Mouse (Mus musculus) heart, postnatal 36 days (tissue): ENCODE data around the gene Pou6f1. TPM values are rescaled to one million over a fixed set of nuclear protein-coding genes. Genes with fewer than 3 reads are reported as not detected.
"Not testable (repeated sequence)": the region's sequence is repeated elsewhere in the genome, so short reads cannot be mapped to it uniquely, and the experiment has no call there.

Source experiments
- DNase-seq, 2 experiments: peaks; one replicate each; pipeline ENCODE4 v3.0.0; 2021 to 2022
- intact Hi-C: fragments of 180-260 bp; cut with DNase I; formaldehyde crosslinking; loops from one replicate; pipeline ENCODE4 v1.15.1; 2025
- total RNA-seq, 2 experiments: library from RNA; stranded (reverse); gene quantifications; 2 replicates each; pipeline ENCODE4 v1.2.3; 2021

Pou6f1 gene
- total RNA-seq, 2 experiments from 2014 or later: 10.8 to 13.3 TPM

GRCm38 (mm10) chr15:100622164-100622563 lies 22.4 kb upstream of the Pou6f1 start:
- DNase-seq: no peak
- intact Hi-C loops: no loop called here

- intact Hi-C loops, DNase-seq: not testable (repeated sequence)
Observed at GRCm38 (mm10) chr15:100621671-100622070, 21.9 kb upstream of the Pou6f1 start.

GRCm38 (mm10) chr15:100619200-100619599 lies 19.4 kb upstream of the Pou6f1 start:
- intact Hi-C loops: loop anchor here (10.0 kb wide), 2 partner anchors 394 to 644 kb away; partner anchors contain the start of genes Atf1 and Larp4
- DNase-seq: no peak

GRCm38 (mm10) chr15:100616221-100616620 lies 16.4 kb upstream of the Pou6f1 start:
- no peak for DNase-seq
- intact Hi-C loops: loop anchor here (10.0 kb wide), 2 partner anchors 391 to 641 kb away; partner anchors contain the start of genes Atf1 and Larp4

- intact Hi-C loops: loop anchor here (10.0 kb wide), 2 partner anchors 391 to 641 kb away; partner anchors contain the start of genes Atf1 and Larp4
- peak; percentile 90 to 92 for DNase-seq
Observed at GRCm38 (mm10) chr15:100615825-100616220, 16.0 kb upstream of the Pou6f1 start.

- DNase-seq: peak; percentile 98 to 99
Observed at GRCm38 (mm10) chr15:100614996-100615824, 15.4 kb upstream of the Pou6f1 start, which contains the start of gene Dazap2. Gene Dazap2, plus strand, starts transcription at chr15:100615349.

GRCm38 (mm10) chr15:100614218-100614995 lies 14.6 kb upstream of the Pou6f1 start:
- intact Hi-C loops: loop anchor here (5.0 to 10.0 kb wide), 3 partner anchors 147 to 640 kb away; partner anchors contain the start of genes Atf1, Larp4 and Letmd1
- DNase-seq: no peak

More at GRCm38 (mm10) chr15:100614996-100615824, 15.4 kb upstream of the Pou6f1 start, which contains the start of gene Dazap2:
- intact Hi-C loops: loop anchor here (5.0 to 10.0 kb wide), 3 partner anchors 148 to 640 kb away; partner anchors contain the start of genes Atf1, Larp4 and Letmd1

- DNase-seq: peak; percentile 85 to 86
- intact Hi-C loops: loop anchor here (1.0 to 10.0 kb wide), 6 partner anchors 65 to 639 kb away; partner anchors contain the start of genes Atf1, Larp4 and Letmd1
Observed at GRCm38 (mm10) chr15:100613584-100613983, 13.8 kb upstream of the Pou6f1 start.

- intact Hi-C loops: loop anchor here (2.0 to 10.0 kb wide), 5 partner anchors 64 to 638 kb away; partner anchors contain the start of genes Atf1, Larp4 and Letmd1
- DNase-seq: no peak
Observed at GRCm38 (mm10) chr15:100612432-100612831, 12.6 kb upstream of the Pou6f1 start.

GRCm38 (mm10) chr15:100611951-100612350 lies 12.2 kb upstream of the Pou6f1 start:
- intact Hi-C loops: loop anchor here (2.0 to 10.0 kb wide), 5 partner anchors 63 to 637 kb away; partner anchors contain the start of genes Atf1, Larp4 and Letmd1
- no peak for DNase-seq

GRCm38 (mm10) chr15:100606677-100607076 lies 6.9 kb upstream of the Pou6f1 start:
- intact Hi-C loops, DNase-seq: not testable (repeated sequence)

- no peak for DNase-seq
- intact Hi-C loops: no loop called here
Observed at GRCm38 (mm10) chr15:100601669-100602068, 1.9 kb upstream of the Pou6f1 start.

GRCm38 (mm10) chr15:100600696-100601272 lies 1.0 kb upstream of the Pou6f1 start:
- intact Hi-C loops: no loop called here
- DNase-seq: no peak

GRCm38 (mm10) chr15:100600047-100600695 lies 387 bp upstream of the Pou6f1 start:
- peak in 1 of 2 experiments; percentile 68 for DNase-seq
- intact Hi-C loops: no loop called here

GRCm38 (mm10) chr15:100598883-100599275 lies 905 bp downstream of the Pou6f1 start:
- intact Hi-C loops: loop anchor here (5.0 kb wide), 1 partner anchor 47 kb away; the partner anchor contains the start of gene Tfcp2
- DNase-seq: peak; percentile 53 to 67

GRCm38 (mm10) chr15:100598287-100598882 lies 1.4 kb downstream of the Pou6f1 start:
- intact Hi-C loops: loop anchor here (5.0 kb wide), 1 partner anchor 46 kb away; the partner anchor contains the start of gene Tfcp2
- no peak for DNase-seq

- intact Hi-C loops: no loop called here
- no peak for DNase-seq
Observed at GRCm38 (mm10) chr15:100592817-100593216, 7.0 kb downstream of the Pou6f1 start.

- intact Hi-C loops: no loop called here
- DNase-seq: no peak
Observed at GRCm38 (mm10) chr15:100590436-100590835, 9.3 kb downstream of the Pou6f1 start.

GRCm38 (mm10) chr15:100588297-100588696 lies 11.5 kb downstream of the Pou6f1 start:
- intact Hi-C loops: no loop called here
- no peak for DNase-seq
